Mouse (Mus musculus) mouse embryonic stem cell (cell line): ENCODE measurements around the gene Rab31.

Experiments used
- in situ Hi-C, 2 experiments: fragments of 300-500 bp; cut with MboI; formaldehyde crosslinking; loops; 1 replicate in 1 of 2; 3 replicates in 1 of 2; pipeline ENCODE4 v1.14.3; 2019 to 2020; ENCODE audit warnings: low sequenced_read_pairs in 2 of 2, low pct_unique_long_range_greater_than_20kb in 1 of 2, mixed read lengths in 1 of 2; ENCODE audit not compliant: unreplicated experiment in 1 of 2

Rab31 gene

DNA sequence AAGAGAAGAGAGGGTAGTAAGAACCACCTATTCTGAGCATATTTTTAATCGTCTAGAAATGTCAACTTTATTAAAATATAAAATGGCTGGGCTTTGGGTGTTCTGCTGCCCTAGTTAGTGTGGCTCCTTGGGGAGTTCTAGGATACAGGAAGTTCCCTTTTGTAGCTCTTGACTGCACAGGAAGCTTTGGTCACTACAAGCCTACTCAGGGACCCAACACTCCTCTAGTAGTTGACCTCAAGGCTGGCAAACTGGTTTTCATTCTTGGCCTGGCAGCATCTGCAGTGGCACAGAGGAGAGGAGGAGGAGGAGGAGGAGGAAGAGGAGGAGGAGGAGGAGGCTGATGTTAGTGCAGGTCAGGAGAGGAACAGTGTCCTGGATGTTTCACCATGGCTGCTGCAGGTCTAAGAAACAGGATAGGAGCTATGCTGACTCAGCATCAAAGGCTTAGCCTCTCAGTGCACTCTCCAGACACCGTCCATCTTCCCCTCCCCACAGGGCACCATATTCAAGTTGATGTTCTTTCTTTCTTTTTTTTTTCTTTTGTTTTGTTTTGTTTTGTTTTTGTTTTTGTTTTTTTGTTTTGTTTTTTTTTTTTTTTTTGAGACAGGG lies 91.6 kb downstream of the Rab31 start:
- in situ Hi-C loops, result no loop called here

DNA sequence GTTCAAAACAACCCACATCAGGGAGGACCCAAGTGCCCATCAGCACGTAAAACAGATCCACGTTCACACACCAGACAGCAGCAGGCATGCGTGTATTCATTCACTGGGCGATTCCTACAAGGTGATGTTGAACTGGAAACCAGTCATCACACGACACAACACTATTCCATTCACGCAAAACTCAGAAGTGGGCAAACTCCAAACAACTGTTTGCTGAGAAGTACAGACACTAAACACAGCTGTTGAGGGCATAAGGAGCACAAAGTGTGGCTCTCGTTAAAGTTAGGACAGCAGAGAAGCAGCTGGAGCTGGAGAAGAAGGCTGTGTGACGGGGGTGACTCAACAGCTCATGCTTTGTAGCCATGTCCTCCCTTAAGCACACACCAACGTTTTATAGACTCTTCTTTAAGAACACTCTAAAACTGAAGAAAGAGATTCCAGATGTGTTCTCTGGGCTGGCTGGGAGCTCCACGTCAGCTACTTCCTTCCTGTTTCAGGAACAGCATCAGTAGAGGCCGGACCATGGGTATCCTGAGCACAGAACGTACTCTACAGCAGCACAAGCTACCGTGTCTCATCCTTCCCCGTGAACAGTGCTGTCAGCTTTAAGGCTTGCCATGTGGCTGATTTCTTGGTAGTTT lies 92.6 kb downstream of the Rab31 start:
- in situ Hi-C loops, result no loop called here

DNA sequence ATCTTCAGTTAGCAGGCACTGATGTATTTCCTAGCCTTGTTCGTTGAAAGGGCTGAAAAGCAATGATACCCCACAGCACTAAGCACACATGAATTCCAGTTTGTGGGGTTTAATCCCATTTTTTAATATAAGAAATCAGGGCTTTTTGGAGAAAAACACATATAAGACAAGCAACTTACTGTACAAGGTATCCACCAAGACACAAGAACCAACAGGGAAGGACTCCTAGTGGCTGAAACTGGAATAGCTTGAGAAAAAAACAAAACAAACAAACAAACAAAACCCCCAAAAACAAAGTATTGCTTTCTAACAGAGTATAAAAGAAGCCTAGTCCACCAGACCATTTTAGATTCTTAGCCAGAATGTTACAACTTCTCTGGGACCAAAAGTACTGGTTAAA lies 94.8 kb downstream of the Rab31 start:
- in situ Hi-C loops, result no loop called here

DNA sequence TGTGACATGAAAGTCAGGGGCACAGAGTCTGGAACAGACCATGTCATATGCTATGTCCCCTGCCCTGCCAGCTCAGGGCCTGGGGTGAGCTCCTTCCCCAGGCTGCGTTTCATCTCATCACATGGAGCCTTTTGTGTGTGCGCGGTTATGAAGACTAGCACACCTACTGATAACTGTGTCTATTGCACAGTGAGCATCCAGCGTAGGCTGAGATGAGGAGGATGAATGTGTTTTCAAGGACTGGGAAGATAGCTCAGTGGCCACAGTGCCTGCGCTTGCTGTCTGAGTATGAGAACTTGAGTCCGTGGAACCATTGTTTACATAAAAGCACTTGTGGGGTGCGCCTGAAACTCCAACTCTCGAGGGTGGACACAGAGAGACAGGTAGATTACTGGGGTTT lies 96.0 kb downstream of the Rab31 start:
- in situ Hi-C loops, result no loop called here

DNA sequence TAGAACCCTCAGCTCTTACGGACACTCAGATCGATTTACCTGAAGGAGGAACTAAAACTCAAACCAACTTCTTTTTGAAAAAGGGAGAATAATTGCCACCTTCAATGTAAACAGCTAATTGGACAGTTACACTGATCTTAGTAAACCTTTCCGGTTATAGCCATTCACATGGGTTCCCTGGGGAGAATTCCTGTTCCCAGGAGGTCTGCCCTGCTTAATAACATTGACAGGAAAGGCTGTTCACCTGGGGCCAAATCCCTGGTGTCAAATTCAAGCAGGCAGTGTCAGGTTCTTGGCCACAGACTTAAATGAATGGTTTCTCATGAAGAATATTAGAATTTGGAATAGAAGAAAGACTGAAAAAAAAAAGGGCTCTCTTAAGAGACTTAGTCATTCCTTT lies 96.6 kb downstream of the Rab31 start:
- in situ Hi-C loops, result no loop called here

DNA sequence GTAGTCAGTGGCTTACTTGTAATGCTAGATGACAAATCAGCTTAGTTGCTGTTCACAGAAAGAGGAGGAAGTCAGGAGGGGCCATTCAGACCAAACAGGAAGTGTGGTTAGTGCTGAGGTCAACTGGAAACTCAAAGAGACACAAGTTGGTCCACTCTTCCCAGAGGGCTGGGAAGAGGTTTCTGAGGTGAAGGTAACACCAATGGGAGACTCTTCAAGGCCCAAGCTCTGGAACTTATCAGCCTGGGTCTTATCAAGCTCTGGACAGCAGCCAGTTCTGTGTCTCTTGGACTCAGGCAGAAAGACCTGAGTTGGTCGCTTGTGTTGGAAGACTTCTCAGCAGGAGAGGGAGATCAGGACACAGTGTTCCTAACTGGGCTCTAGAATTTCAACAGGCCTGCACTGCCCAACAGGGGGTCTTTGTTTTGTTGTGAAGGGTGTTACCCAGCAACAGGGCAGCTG lies 97.8 kb downstream of the Rab31 start:
- in situ Hi-C loops, result no loop called here

DNA sequence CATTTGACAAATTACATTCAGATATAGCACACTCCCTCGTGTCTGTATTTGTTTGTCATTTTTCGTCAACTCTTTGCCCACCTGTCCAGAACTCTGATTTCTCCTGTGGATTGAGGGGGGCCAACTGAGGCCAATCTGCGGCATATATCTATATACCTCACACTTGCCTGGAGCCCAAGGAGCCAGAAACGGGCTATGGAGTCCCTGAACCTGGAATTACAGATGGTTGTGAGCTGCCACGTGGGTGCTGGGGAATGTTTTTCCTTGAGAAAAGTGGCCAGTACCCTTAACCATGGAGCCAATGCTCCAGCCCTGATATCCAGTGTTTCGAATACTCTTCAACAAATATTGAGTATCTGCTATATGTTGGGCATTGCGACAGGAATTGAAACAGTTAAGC lies 99.6 kb downstream of the Rab31 start:
- in situ Hi-C loops, result no loop called here

DNA sequence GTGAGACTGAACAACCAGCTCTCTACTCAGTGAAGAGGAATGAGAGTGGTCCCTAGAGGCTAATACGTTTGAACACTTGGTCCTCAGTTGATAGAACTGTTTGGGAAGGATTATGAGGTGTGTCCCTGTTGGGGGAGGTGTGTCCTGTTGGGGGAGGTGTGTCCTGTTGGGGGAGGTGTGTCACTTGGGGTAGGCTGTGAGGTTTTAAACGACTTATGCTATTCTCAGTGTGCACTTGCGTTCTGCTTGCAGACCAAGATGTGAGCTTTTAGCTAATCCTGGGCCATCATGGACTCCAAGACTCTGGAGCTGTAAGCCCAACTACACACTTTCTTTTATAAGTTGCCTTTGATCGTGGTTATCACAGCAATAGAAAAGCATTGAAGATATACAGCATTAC lies 103.5 kb downstream of the Rab31 start:
- in situ Hi-C loops, result no loop called here

DNA sequence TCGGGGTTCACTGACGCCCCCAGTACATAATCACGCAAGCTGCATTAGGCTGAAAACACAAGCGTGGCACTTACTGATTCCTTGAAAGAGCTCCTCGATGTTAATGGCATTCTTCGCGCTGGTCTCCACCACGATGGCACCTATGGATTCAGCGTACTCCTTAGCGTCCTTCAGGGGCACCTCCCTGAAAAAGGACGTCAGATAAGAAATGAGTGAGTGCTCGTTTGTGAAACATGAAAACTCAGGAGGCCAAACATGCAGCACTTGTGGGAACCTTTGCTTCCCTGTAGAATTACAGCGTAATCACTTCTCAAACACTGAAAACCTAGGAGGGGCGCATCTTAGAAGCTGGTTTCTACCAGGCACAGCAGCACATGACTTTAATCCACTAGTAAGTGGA lies 104.8 kb downstream of the Rab31 start:
- in situ Hi-C loops, result no loop called here

DNA sequence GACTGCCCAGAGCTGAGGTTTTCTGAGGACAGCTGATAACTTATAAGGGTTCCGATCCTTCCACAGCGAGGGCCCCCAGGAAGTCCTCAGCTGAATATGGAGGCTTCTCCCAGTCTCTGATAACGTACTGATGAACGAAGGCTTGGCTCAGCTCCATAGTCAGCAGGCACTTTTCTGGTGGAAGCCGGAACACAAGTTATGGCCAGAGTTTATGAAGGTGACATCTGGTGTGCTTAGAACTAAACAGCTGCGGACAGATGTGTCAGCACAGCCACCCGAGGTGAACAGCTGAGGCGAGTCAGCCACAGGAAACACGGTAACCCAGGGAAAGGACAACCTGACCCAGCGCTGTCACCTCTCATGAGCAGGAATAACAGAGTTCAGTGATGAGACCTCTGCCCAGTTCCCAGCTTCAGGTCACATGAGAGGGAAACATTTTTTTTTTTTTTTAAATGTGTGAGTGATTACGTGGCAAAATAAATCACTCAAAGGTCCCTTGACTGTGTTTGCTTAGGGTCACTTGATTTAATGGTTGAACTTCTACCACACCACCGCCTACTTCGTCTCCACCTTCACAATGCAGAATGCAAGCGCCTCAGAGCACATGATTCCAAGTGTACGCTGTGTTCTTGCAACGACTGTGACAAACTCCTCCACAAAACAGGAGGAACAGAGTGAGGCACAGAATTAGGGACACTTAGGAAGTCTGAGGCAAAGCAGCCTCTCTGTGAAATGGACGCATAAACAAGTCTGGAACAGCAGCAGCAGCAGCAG lies 106.0 kb downstream of the Rab31 start:
- in situ Hi-C loops, result no loop called here

DNA sequence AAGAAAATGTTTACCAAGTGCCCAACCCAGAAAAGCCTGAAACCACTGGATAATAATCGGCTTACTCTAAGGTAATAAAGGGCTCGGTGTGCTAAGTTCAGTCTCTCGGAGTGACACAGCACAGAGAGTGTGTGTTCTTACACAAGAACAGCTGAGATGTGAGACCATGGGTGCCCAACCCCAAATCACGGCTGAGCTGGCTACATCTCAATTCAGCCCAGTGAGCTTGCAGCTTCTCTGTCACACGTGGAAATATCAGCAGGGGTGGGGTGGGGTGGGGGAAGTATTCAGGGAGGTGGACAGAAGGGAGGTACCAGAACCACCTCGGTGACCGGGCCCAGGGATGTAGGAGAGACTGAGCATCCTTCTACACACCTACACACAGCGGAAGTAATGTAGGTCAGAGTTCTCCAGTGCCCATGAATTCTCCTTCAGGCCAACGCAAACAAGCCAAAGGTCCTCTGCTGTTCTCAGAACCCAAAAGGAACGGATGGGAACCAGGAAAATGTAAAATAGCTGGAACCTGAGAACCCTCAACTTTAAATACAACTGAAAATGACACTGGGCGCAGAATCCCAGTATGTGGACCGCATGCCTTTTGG lies 106.7 kb downstream of the Rab31 start:
- in situ Hi-C loops, result no loop called here

DNA sequence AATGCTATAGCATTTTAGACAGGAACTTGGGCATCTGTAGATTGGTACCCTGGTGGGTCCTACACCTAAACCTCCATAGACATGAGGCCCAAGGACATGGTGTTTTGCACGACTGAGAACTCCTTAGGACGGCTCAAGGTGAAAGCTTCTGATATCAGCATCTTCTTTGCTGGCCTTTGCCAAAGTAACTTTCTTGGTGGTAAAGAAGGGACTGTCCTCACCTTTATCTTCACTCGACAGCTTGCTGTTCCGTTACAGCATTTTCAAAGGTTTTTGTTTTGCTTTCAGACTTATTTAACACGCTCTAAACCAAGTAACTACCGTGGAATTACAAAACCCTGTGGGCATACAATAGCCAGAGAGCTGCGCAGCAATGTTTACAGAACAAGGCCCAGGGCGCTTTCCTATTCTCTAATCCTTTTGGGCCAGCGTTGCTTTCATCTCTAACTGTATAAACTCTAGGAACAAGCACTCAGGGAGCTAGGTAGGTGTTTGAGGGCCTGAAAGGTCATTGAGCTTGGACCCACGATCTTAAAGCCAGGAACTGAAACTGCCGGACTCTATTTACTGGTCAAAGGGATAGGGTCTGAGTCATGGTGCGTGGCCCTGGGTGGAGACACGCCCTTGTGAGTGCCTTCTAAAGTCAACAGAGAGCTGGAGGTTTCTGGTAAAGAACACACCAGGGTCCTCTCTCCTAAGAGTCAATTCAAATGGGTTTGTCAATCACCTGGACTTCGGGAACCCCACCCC lies 109.0 kb downstream of the Rab31 start:
- in situ Hi-C loops, result no loop called here

DNA sequence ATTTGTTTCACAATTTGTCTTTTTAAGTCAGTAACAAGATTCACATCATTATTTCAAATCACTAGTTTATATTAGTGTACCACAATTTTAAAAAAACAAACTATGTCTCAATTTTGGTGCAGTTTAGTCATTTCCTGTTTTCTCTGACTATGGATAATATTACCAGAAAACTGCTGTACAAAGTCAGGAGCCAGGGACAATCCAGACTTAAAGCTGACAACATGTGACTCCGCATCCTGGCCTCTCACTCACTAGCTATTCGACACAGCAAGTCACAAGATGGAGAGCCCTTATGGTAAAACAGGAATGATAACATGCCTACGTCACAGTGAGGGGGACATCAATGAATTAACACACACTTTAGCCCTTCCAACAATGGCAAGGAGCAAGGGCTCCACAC lies 109.9 kb downstream of the Rab31 start:
- in situ Hi-C loops, result no loop called here

DNA sequence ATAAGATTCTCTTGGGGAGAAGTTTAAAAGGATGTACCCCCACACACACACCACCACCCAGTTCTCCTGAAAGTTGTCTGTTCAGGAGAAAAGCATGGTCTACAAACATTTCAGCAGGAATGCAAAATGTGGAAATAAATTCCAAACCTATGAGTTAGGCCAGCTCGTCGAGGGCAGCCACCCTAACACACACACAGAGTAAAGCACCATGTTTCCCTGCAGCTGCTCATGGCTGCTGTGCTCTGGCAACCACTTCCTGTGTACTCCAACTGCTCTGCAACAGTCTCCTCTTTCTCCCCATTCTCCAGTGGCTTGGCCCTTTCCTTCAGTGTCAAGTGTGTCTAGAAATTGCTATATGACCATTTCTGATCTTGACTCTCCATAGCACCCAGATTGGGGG lies 114.1 kb downstream of the Rab31 start:
- in situ Hi-C loops, result no loop called here

DNA sequence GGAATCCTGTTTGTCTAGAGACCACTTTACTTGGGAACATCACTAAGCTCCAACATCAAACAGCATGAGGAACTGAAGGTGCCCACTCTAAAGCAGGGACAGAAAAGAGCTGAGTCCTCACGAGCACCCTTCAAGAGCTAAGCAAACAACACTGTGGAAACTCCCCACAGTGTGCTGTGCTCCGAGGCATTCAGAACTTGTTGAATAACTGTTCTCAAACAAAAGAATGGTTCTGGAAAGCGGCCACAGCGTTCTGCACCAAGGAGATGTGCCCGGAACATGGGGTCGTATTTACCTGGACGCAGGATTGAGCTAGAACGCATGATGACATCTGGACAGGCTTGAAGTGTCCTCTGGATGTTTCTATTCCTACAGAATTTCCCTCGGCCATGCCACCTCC lies 114.6 kb downstream of the Rab31 start:
- in situ Hi-C loops, result no loop called here

DNA sequence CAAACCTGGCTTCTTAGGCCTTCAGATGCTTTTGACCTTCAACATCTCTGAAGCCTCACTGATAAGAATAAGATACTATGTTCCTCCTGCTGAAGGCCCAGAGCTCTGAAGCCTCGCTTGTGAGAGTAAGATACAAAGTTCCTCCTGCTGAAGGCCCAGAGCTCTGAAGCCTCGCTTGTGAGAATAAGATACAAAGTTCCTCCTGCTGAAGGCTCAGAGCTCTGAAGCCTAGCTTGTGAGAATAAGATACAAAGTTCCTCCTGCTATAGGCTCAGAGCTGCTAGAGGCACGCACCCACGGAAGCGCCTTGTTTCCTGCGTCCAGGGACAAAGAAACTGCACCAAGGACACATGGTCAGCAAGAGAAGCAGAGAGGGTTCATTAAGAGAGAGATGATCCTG lies 115.8 kb downstream of the Rab31 start:
- in situ Hi-C loops, result no loop called here

DNA sequence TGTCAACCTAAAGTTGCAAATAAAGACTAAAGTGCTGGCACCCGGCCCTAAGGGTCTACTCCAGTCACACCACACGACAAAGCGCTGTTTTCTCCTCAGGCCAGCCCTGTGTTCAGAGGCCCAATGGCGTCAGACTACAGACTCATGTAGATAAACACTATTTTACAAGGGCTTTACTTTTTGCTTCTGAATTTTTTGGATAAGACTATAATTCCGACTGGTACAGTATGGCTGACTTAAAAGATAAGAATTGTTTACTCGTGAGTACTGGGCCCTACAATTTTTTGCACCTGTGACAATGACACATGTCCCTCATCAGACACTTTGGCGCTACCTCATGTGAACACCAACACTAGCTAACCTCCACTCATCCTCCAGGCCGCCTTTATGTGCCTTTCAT lies 116.5 kb downstream of the Rab31 start:
- in situ Hi-C loops, result no loop called here

DNA sequence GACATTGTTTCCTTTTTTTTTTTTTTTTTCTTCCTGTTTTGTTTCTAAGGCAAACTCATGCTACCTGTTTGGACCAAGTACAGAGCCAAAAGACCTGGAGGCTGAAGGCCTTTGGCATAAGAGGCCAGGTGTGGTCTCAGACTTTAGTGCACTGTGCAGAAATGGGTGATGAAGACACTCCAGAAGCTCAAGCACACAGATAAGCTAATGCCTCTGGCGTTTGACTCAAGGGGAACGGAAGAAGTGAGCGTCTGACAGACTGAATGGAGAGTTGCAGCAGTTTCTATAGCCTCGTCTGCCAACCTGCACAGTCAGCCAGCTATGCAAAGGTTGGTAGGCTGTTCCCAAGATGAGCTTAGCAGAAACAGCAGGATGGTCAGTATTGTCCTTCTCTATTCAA lies 116.9 kb downstream of the Rab31 start:
- in situ Hi-C loops, result no loop called here

DNA sequence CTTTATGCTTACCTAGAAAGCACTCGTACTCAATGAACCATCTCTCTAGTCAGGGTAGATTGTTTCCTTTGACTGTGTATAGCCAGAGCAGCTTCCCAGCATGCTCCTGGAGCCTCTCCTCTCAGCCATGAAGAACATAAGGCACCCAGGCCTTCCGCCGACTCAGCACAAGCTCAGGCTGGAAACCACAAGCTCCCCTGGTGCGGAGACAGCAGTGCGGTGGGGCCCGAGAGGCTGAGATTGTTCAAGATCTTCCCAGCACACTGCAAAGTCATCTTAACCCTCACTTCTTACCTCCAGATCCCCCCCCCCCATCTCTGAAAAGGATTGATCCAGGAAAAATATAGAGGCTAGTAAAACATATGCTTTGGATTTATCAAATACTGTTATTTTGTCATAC lies 122.0 kb downstream of the Rab31 start:
- in situ Hi-C loops, result no loop called here
